Mouse (Mus musculus) MEL (cell line): ENCODE measurements around the gene Elovl5.

Experiments
- CTCF ChIP-seq, 3 experiments: IDR thresholded peaks in 2 of 3; conservative IDR thresholded peaks in 1 of 3; 2 replicates each; pipeline ENCODE4 v1.5.1; 2011 to 2012; ENCODE audit warnings: low read length in 3 of 3, low read depth in 2 of 3, mild to moderate bottlenecking in 2 of 3, improper control_type of control experiment in 1 of 3, inconsistent platforms in 1 of 3, mixed read lengths in 1 of 3, moderate library complexity in 1 of 3; ENCODE audit not compliant: control insufficient read depth in 1 of 3, insufficient read depth in 1 of 3, poor library complexity in 1 of 3, severe bottlenecking in 1 of 3
- MYB ChIP-seq: IDR thresholded peaks from 2 replicates; pipeline ENCODE4 v1.6.1; 2011; ENCODE audit warnings: mild to moderate bottlenecking, low read depth, low read length, improper control_type of control experiment
- NELFE ChIP-seq: IDR thresholded peaks from 2 replicates; pipeline ENCODE4 v1.6.1; 2011; ENCODE audit warnings: low read depth, low read length, improper control_type of control experiment
- POLR2AphosphoS5 ChIP-seq: IDR thresholded peaks from 2 replicates; pipeline ENCODE4 v1.6.1; 2012; ENCODE audit warnings: low read depth, borderline replicate concordance, mild to moderate bottlenecking, inconsistent platforms, low read length, moderate library complexity, mixed read lengths
- TBP ChIP-seq: IDR thresholded peaks from 2 replicates; pipeline ENCODE4 v1.8.0; 2011; ENCODE audit warnings: low read depth, low read length, improper control_type of control experiment
- TCF12 ChIP-seq: IDR thresholded peaks from 2 replicates; pipeline ENCODE4 v1.6.1; 2014; ENCODE audit warnings: low read depth, mild to moderate bottlenecking, inconsistent platforms, low read length, improper control_type of control experiment, moderate library complexity
- UBTF ChIP-seq: IDR thresholded peaks from 2 replicates; pipeline ENCODE4 v1.6.1; 2012; ENCODE audit warnings: low read depth, mild to moderate bottlenecking, inconsistent platforms, low read length, improper control_type of control experiment, moderate library complexity, borderline replicate concordance; ENCODE audit not compliant: insufficient read depth
- ZC3H11A ChIP-seq: IDR thresholded peaks from 2 replicates; pipeline ENCODE4 v1.6.1; 2012; ENCODE audit warnings: low read depth, mild to moderate bottlenecking, inconsistent platforms, low read length, improper control_type of control experiment

DNA sequence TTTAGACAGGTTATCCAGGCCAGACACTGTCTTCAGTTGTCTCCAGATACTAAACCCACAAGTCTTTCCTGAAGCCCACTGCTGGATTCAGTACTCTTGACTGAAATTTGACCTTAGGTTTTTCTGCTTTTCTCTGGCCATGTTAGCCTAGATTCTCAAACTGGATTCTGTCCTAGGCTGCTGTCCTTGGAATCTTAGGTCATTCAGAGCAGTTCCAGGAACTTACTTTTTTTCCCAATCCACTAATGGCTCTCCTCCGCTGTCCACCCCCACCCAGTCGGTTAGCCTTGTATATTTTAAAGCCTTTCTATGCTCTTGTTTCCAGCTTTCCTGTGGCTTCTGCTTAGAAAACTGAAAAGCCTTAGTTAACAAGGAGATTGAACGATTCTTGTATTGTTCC lies 37.8 kb downstream of the Elovl5 start:
- TF ChIP-seq ZC3H11A (no peak), UBTF (no peak), CTCF (IDR thresholded peaks at IDR 0.05 in 2 of 3, conservative IDR thresholded peaks at IDR 0.05 in 1 of 3; ENCODE audit: control insufficient read depth in 1 of 3, insufficient read depth in 1 of 3, low read depth in 2 of 3, low read length in 3 of 3, poor library complexity in 1 of 3, severe bottlenecking in 1 of 3) (no peak), TCF12 (no peak), TBP (no peak), POLR2AphosphoS5 (no peak), NELFE (no peak), MYB (no peak)
